Mouse (Mus musculus) heart, adult 8-10 months (tissue): ENCODE measurements around the gene Nup93. TPM values are rescaled to one million over a fixed set of nuclear protein-coding genes. Genes with fewer than 3 reads are reported as not detected.
"Not testable (repeated sequence)": the region's sequence is repeated elsewhere in the genome, so short reads cannot be mapped to it uniquely, and the experiment has no call there.

Experiments
- DNase-seq: peaks from one replicate; pipeline ENCODE4 v3.0.0; 2022; ENCODE audit warnings: low spot score
- total RNA-seq, 4 experiments: library from RNA; stranded (reverse); gene quantifications; 2 replicates each; pipeline ENCODE4 v1.2.4; 2022

Gene Nup93
- total RNA-seq, result 10 to 100 TPM; 12.4 to 17.9 (median 15.4) TPM

DNA sequence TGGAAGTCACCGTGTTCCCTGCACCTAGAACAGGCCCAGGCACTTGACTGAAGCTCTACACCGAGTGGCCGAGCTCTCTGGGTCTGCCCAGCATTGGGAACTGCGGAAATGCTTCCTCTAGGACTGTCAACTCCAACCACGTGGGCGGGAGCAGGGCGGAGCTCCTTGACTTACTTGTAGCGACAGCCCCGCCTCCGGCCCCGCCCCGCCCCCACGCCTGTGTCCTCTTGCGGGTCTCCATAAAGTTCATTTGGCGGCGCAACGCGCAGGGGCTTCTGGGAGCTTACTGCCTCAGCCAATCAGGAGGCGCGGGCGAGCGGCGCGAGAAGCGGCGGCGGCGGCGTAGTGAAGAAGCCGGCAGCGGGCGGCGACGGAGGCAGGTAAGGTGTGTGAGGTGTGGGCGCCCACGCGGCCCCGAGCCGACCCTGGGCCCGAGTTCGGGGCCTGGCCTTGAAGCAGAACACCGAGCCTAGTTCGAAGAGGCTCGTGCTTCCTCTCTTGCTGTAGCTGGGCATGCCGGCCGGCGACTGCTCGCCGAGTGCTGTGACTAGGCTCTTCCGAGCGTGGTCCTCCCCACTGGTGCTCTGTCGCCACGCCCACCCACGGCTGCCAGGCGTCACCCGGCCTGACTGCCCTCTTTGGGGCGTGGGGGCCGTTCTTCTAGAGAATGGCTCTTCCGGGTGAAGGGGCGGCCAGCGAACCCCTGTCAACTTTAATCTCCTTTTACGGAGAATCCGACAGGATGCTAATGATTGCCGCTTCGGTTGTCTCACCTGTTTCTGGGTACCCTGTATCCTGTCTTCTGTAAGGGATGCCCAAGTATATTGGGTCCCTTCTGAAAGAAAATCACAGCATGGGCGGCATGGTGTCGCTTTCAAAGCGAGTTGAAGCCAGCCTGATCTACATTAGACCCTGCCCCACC, at the start of gene Nup93:
TSS of gene Nup93 (plus strand) at position 313 of the 922 bp plus-strand sequence.
- DNase-seq, result peak; percentile 98

DNA sequence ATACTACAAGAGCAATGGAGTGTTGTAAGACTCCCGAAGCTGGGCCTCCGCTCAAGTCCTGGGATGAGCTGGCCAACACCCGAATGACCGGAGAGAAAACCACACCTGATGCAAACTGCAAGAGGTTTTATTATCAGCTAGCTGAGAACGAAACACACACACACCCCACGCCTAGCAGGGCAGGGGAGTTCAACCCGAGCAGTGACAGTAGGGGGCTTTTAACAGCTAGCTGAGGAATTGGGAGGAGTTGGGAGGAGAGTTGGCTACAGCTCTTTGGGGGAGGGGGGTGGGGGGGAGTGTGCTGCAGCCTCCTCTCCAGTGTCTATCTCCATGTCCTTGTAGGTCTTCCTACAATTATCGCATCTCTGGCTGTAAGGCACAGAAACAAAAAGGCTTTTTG, 48.6 kb upstream of the Nup93 start:
- not testable (repeated sequence) for DNase-seq

- DNase-seq, result peak; percentile 90
These were observed 47.1 kb upstream of the Nup93 start for GRCm38 (mm10) chr8:94167244-94167643.

DNA sequence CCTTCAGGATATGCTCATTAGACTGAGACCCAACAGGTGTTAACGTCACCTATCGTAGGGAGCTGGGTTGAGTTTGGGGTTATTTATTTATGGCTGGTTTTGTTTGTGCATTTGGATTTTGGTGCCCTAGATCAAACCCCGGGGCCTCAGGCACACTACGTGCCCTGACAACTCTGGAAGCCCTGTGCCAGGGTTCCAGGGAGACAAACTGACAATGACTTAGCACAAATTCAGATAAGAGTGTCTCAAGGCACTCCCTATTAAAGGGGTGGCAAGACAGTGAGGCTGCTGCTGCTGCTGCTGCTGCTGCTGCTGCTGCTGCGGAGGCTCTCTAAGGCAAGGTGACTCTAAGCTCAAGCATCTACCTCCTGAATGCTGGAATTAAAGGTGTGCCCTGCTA, 44.8 kb upstream of the Nup93 start:
- no peak for DNase-seq

DNA sequence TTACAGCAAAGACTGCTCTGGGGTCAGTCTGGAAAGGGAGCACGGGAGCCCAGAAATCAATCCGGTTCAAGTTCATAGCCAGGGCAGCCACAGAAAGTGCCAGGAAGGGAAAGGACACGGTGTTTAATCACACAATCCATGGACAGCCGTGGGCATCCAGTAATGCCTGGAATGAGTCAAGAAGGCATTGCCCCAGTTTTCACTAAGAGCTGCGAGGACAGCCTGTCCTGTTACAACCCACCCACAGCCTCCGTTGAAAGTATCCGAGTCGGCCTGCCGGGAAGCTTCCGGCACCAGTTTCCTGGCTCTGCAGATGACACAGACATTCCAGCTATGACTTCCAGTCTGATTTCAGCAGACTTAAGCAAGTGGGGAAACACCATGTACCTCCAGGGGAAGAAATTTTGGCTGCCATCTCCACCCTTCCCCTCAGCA, 43.0 kb upstream of the Nup93 start:
- DNase-seq, result peak; percentile 63

- peak; percentile 70 for DNase-seq
These were observed 42.1 kb upstream of the Nup93 start, which contains the start of gene Mt2 for GRCm38 (mm10) chr8:94172075-94172808. Gene Mt2, plus strand, starts transcription at chr8:94172664.

DNA sequence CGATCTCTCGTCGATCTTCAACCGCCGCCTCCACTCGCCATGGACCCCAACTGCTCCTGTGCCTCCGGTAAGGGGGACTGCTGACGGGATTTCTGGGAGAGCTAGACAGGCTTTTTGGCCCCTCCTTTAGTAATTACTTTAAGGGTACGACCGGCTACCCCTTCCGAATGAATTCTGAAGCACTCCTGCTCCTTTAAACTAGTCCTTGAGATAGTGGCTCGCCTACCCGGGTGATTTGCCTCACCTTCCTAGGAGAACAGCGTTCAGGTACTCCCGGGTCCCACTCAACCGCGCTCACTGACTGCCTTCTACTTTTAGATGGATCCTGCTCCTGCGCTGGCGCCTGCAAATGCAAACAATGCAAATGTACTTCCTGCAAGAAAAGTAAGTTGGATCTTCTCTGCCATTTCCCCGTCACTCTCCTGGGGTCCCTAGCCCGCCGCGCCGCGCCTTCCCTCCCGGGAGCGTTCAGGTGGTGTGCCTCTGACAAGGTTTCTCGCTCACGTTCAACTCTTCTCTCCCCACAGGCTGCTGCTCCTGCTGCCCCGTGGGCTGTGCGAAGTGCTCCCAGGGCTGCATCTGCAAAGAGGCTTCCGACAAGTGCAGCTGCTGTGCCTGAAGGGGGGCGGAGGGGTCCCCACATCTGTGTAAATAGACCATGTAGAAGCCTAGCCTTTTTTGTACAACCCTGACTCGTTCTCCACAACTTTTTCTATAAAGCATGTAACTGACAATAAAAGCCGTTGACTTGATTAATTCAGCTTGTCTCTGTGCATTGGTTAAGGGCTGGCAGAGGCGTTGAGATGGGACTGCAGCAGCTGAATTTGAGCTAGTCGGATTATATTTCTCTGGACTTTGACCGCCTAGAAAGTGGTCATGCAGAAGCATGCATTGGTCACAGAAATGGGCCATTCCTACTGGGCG, 41.3 kb upstream of the Nup93 start:
- no peak for DNase-seq

DNA sequence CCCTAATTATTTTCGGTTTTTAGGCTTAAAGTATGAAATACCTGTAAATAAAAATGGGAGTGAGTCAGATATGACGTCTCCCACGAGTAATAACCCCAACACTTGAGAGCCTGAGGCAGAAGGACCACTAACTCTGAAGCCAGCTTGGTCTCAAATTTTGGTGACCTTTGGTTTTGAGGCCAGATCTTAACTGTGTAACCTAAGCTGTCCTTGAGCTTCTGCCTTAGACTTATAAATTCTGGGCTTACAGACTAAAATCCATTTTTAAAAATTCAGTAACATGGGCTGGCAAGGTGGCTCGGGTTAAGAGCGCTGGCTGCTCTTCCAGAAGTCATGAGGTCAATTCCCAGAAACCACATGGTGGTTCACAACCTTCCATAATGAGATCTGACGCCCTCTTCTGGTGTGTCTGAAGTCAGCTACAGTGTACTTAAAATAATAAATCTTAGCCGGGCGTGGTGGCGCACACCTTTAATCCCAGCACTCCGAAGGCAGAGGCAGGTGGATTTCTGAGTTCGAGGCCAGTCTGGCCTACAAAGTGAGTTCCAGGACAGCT, 40.4 kb upstream of the Nup93 start:
- DNase-seq, result no peak

- DNase-seq, result no peak
These were observed 39.6 kb upstream of the Nup93 start for GRCm38 (mm10) chr8:94174619-94175213.

DNA sequence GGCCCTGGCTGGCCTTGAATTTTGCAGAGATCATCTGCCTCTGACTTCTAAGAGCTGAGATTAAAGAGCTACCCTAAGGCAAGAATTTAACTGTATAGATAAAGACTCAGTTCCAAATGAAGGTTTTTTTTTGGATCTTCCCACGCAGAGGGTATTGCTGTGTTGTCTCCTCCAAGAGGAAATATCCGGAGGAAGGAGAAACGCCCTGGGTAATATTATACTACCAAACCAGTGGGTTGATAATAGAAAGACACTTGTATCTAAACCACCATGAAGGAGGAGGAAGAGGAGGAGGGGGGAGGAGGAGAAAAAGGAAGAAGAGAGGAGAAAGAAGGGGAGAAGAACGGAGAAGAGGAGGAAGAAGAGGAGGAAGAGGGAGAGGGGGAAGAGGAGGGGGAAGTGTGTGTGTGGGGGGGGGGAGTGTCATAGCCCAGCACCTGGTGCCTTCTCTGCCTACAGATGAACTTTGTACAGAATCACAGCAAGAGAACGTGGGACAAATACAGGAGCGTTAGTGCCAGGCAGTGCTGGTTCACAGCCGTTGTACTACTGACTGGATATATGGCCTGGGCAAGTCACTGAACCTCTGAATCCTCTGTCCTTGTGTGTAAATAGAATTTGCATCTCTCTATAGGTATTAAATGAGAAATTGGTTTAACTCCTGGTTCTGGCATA, 36.5 kb upstream of the Nup93 start:
- no peak for DNase-seq

- DNase-seq, result peak; percentile 90
These were observed 35.3 kb upstream of the Nup93 start, which contains the start of gene Mt1 for GRCm38 (mm10) chr8:94178857-94179712. Gene Mt1, plus strand, starts transcription at chr8:94179082.

DNA sequence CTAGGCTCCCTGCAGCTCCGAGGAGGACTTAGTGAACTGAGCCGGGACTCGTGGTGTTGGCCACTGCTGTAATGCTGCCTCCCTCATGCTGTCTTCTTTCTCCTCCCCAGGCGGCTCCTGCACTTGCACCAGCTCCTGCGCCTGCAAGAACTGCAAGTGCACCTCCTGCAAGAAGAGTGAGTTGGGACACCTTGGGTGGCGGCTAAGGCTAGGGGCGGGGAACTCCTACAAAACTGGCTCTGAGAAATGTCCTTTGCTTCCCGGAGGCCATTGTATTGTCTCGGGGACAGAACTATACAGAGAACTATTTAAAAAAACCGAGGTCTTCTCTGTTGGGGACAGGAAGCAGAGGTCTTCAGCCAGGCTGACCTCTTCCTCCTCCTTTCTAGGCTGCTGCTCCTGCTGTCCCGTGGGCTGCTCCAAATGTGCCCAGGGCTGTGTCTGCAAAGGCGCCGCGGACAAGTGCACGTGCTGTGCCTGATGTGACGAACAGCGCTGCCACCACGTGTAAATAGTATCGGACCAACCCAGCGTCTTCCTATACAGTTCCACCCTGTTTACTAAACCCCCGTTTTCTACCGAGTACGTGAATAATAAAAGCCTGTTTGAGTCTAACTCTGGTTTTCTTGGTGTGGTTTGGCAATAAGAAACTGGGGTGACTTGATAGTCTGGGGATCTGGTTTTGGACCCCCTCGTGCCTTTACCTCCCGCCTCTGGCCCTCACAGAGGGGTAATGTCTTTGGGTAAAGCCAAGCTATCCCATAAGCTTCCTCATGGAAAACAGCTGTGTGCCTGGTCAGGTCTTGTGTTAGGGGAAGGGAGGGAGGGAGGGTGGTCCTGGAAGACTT, 34.4 kb upstream of the Nup93 start:
- DNase-seq, result no peak

- DNase-seq, result no peak
These were observed 33.8 kb upstream of the Nup93 start for GRCm38 (mm10) chr8:94180561-94180908.

DNA sequence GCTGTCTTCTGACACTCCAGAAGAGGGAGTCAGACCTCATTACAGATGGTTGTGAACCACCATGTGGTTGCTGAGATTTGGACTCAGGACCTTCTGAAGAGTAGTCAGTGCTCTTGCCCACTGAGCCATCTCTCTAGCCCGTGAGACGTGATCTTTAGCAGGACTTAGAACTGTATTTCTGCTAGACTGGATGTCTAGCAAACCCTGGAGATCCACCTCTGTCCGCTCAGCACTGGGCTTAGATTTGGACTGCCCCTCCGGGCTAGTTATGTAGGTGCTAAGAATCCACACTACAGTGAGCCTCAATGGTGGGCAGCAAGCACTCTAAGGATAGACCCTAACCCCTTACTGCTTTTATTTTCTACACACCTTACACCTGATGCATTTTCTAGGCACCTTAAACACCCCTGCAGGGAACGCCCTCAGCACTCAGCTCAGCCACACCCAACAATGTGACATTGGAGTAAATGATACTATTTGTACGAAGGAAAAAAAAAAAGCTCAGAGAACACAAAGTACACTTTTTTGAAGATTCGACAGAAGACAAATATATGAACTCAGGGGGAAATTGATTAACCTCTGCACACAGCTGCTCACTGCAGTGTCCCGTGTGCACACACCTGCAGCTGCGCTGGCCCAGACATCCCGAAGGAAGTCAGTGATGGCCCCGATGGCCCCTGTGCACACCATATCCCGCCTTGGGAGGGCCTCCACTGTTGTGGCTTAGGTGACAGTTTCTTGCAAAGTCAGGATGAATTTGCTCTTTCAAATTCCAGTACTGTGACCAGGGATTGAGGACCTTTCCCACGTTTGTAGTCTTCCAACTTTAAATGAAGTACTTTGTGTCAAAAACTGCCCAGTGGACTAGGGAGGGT, 32.1 kb upstream of the Nup93 start:
- no peak for DNase-seq

- peak; percentile 73 for DNase-seq
These were observed 31.2 kb upstream of the Nup93 start for GRCm38 (mm10) chr8:94183117-94183516.

- no peak for DNase-seq
These were observed 30.0 kb upstream of the Nup93 start for GRCm38 (mm10) chr8:94184357-94184843.

GRCm38 (mm10) chr8:94185791-94186190, 28.6 kb upstream of the Nup93 start:
- no peak for DNase-seq
